Mouse (Mus musculus) midbrain, embryonic 16.5 days (tissue): ENCODE results near the gene Gm49342. TPM values are rescaled to one million over a fixed set of nuclear protein-coding genes. Genes with fewer than 3 reads are reported as not detected.
"Not testable (repeated sequence)": the region's sequence is repeated elsewhere in the genome, so short reads cannot be mapped to it uniquely, and the experiment has no call there.

Experiments
- ATAC-seq: fragments of 200-750 bp; cut with Nextera tagmentation; 2 replicates; pipeline ENCODE4 v1.8.0; 2017; ENCODE audit warnings: moderate TSS enrichment
- H3K27ac ChIP-seq: fragments of 300-500 bp; sonication (generic); 2 replicates; pipeline ENCODE4 v1.5.1; 2014; ENCODE audit warnings: mild to moderate bottlenecking, low read length, mixed read lengths
- H3K27me3 ChIP-seq: fragments of 300-500 bp; sonication (generic); 2 replicates; pipeline ENCODE4 v1.6.1; 2014; ENCODE audit warnings: low read depth, low read length, mixed read lengths; ENCODE audit not compliant: control insufficient read depth, insufficient read depth
- H3K36me3 ChIP-seq: fragments of 300-500 bp; sonication (generic); 2 replicates; pipeline ENCODE4 v1.6.1; 2014; ENCODE audit warnings: mild to moderate bottlenecking, low read length, moderate library complexity, mixed read lengths; ENCODE audit not compliant: control insufficient read depth, insufficient read depth
- H3K4me1 ChIP-seq: fragments of 300-500 bp; sonication (generic); 2 replicates; pipeline ENCODE4 v1.6.1; 2014; ENCODE audit warnings: mild to moderate bottlenecking, low read length, mixed read lengths; ENCODE audit not compliant: control insufficient read depth, insufficient read depth
- H3K4me2 ChIP-seq: fragments of 300-500 bp; sonication (generic); 2 replicates; pipeline ENCODE4 v1.6.1; 2014; ENCODE audit warnings: mild to moderate bottlenecking, low read length, mixed read lengths
- H3K4me3 ChIP-seq: fragments of 300-500 bp; sonication (generic); 2 replicates; pipeline ENCODE4 v1.5.1; 2014; ENCODE audit warnings: low read depth, mild to moderate bottlenecking, low read length, moderate library complexity, mixed read lengths
- H3K9ac ChIP-seq: fragments of 300-500 bp; sonication (generic); 2 replicates; pipeline ENCODE4 v1.6.1; 2014; ENCODE audit warnings: low read depth, low read length, mixed read lengths
- H3K9me3 ChIP-seq: fragments of 300-500 bp; sonication (generic); replicated peaks from 2 replicates; pipeline ENCODE4 v1.6.1; 2014; ENCODE audit warnings: mild to moderate bottlenecking, low read length, mixed read lengths; ENCODE audit not compliant: control insufficient read depth, poor library complexity, severe bottlenecking
- WGBS: fragments of 180-500 bp; shearing (Covaris S2); extraction: QIAGEN DNeasy Blood & Tissue Kit; methylation state at CpG from one replicate; pipeline ENCODE4 v1.1.7; 2014; 5-methylcytosine and 5-hydroxymethylcytosine counted together
- polyA plus RNA-seq: library from polyadenylated mRNA; unstranded; fragments of >200 nt; fragmentation: Nextera tagmentation; extraction: Ambion mirVana; gene quantifications from 2 replicates; pipeline ENCODE4 v1.2.1, GENCODE M21; 2015

Gene Gm49342
- polyA plus RNA-seq, 1 experiment from 2014 or later: not detected

DNA sequence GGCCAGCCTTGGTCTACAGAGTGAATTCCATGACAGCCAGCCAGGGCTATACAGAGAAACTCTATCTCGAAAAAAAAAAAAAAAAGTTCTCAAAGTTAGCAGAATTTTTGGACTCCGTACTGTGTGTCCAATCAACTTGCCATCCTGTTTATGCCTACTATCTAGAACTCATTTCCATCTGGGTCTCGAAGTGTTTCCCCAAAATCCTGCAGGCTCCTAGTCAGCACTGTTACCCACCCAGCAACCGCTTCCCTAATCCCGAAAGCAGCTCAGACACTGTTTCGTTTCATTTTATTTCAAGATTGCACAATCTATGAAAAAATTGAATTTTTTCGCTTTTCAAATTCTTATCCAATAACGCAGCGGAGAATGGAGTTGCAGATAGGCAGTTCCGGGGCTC, 11.2 kb downstream of the Gm49342 start:
- Histone ChIP-seq H3K27ac (no peak overlapping the region), H3K9me3 (no peaks in the 10 kb centered on the region), H3K4me1 (peaks cover 2% of the 10 kb centered on the region; the same call in 1 of the 2 replicates), H3K4me3 (no peak overlapping the region), H3K27me3 (no peaks in the 10 kb centered on the region), H3K36me3 (peaks cover 5% of the 10 kb centered on the region; the same call in 1 of the 2 replicates), H3K9ac (no peak overlapping the region), H3K4me2 (no peak overlapping the region)
- 91% methylated on average over 10 of the region's 10 CpGs for WGBS
- no peak for ATAC-seq

DNA sequence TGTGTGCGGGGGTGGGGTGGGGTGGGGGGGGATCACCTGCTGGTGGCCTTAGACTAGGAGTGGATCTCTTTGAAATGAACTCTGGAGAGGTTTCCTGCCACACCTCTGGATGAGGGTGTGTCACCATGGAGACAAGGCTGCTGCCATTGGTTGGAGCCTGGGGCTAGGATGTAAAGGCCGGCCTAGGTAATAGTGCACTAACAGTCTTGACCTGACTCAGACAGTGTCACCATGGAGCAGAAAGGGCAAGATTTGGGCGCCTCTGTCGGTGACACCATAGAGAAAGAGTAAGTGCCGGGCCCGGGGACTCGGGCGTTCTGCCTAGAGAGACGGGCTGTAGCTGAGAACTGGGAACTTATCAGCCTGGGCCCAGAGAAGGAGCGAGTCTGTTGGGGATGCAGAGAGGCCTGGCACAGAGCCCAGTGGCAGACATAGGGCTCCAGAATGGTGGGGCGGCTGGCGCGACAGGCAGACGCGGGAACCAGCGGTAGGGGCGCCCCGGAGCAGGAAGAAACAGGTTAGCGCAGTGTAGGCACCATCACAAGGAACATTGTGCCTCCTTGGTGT, 11.7 kb downstream of the Gm49342 start, which contains the start of gene Pnp2:
Gene Pnp2, plus strand, starts transcription at position 51 of the 567 bp plus-strand sequence.
- not testable (repeated sequence) for H3K36me3 ChIP-seq, H3K9me3 ChIP-seq, H3K27me3 ChIP-seq, H3K27ac ChIP-seq, H3K4me1 ChIP-seq, H3K9ac ChIP-seq
- 8% methylated on average over 18 of the region's 19 CpGs for WGBS
- peak; percentile 92 for ATAC-seq
- Histone ChIP-seq H3K4me3 (peak within 1 kb of the TSS; percentile 6; the same call in 1 of the 2 replicates), H3K4me2 (peak within 1 kb of the TSS; percentile 36)

DNA sequence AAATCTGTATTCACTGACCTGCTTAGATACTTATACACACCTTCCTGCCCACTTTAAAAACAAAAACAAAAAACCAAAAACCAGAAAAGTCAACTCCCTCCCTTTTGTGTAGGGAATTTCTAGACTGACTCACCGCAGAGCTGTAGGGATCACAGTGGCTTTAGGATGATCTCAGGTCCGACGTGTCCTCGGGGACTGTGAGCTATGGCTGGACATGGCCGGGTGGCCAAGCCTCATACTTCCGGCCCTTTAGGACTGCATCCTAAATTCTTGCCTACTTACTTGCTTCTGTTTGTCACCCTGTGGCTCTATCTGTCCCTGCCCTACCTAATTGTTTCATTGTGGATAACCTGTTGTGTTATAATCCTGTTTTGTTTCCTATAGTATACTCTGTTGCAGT, 12.4 kb downstream of the Gm49342 start:
- 77% methylated on average over 6 of the region's 6 CpGs for WGBS
- H3K4me3 ChIP-seq, H3K36me3 ChIP-seq, ATAC-seq, H3K9ac ChIP-seq, H3K4me1 ChIP-seq, H3K9me3 ChIP-seq, H3K27ac ChIP-seq, H3K4me2 ChIP-seq, H3K27me3 ChIP-seq: not testable (repeated sequence)

DNA sequence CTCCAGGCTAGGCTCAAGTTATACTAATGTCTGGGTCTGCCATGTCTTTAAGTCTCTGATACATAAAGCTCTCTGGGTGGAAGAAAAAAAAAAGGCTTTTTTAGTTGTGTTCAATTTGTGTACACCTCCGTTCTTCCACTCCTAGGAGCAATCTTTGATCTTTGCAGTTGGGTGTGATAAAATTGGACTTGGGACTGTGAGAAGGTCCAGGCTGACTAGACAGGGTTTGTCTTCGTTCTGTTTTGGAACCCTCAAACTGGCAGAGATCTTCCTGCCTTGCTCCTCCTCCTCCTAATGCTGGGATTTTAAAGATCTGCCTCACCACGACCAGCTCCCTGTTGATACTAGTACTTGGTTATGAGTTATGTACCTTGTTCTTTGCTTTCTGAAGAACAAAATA, 12.8 kb downstream of the Gm49342 start:
- not testable (repeated sequence) for H3K4me3 ChIP-seq, H3K9ac ChIP-seq, H3K4me2 ChIP-seq, ATAC-seq, H3K27ac ChIP-seq, H3K9me3 ChIP-seq, H3K27me3 ChIP-seq, H3K4me1 ChIP-seq, H3K36me3 ChIP-seq
- 75% methylated on average over 3 of the region's 3 CpGs for WGBS

DNA sequence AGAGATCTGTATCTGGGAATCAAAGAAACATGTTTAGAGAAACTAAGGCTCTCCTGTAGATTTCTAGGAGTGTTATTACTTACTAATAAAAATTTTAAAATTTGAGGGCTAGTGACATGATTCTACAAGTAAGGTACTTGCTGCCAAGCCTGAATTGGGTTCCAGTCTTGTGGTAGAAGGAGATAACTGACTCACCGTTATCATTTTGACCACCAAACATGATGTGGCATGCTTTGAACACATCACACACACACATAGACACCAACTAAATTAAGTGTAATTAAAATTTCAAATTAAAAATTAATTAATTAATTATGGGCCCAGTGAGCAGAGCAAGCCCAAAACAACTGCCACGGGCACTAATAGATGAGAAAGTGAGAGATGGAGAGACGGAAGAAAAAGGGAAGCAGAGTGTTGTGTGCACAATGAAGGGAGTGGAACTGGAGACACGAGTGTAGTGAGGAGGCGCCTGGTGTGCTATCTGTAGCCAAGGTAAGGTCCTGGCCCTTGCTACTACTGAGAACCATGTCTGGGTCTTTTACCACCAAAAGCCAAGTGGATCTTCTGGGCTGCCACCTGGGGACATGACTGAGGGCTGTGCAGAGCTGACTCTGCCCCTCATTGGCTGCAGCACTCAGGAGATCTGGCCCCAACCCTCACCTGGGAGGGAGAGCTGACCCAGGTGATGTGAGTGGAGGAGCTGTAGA, 14.1 kb downstream of the Gm49342 start:
- H3K9ac ChIP-seq, ATAC-seq, H3K27me3 ChIP-seq, H3K4me3 ChIP-seq, H3K27ac ChIP-seq, H3K36me3 ChIP-seq, H3K9me3 ChIP-seq, H3K4me1 ChIP-seq, H3K4me2 ChIP-seq: not testable (repeated sequence)
- 88% methylated on average over 5 of the region's 5 CpGs for WGBS

DNA sequence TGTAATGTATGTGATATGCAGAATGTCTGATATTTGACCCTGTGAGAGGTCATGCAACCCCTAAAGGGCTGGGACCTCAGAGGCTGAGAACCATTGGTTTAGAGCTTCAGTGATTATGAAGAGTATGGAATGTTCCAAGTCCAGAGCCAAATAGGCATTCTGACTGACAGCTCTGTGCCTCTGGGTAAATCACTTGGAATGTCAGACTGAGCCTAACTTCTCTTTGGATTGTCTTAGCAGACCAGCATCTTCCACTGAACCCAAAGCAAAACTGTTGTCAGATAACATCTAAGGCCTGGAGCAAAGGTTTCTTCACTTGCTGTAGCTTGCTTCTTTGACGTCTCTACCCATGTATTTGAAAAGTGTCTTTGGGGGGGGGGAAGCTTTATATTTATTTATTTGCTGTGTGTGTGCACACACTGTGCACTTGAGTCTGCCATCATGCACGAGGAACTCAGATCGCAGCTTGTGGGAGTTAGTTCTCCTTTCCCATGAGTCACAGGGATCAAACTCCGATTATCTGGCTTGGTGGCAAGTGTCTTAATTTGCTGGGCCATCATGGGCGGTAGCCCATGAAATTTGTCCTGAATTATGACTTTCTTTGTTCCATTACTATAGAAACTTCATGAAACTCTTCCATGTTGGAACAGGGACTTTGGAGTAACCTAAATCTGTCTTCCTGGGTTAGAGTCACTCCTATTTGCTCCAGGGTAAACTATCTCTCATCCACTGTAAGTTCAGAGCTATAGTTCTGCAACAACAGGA, 24.1 kb downstream of the Gm49342 start:
- H3K4me2 ChIP-seq: no peak overlapping the region
- no peak overlapping the region for H3K9ac ChIP-seq
- no peak overlapping the region for H3K27ac ChIP-seq
- 65% methylated on average over 5 of the region's 5 CpGs for WGBS
- no peaks in the 10 kb centered on the region for H3K36me3 ChIP-seq
- no peak overlapping the region for H3K4me3 ChIP-seq
- no peaks in the 10 kb centered on the region for H3K9me3 ChIP-seq
- peaks cover 7% of the 10 kb centered on the region; the same call in 1 of the 2 replicates for H3K4me1 ChIP-seq
- H3K27me3 ChIP-seq: no peaks in the 10 kb centered on the region
- no peak for ATAC-seq

DNA sequence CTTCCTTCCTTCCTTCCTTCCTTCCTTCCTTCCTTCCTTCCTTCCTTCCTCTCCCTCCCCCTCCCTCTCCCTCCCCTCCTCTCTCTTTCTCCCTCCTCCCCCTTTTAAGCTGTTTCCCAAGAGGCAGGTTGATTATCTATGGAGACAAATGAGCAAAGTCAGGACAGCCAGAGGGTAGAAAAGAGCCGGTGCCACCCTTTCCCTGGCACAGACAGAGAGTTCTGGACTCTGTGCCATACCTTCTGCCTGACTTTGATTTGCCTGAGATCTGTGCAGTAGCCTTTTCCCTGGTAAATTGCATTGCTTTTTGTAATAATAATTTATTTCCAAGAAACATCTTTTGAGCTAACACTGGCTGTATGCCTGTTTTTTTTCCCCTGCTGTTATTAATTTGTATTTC, 24.7 kb downstream of the Gm49342 start:
- no peak overlapping the region for H3K4me2 ChIP-seq
- H3K27me3 ChIP-seq: no peaks in the 10 kb centered on the region
- 0 out of 2 replicates have a peak, but pooled peaks have one; percentile 48 for ATAC-seq
- no peaks in the 10 kb centered on the region for H3K9me3 ChIP-seq
- 7% methylated on average over 1 of the region's 1 CpGs for WGBS
- H3K4me3 ChIP-seq: no peak overlapping the region
- no peaks in the 10 kb centered on the region for H3K36me3 ChIP-seq
- H3K9ac ChIP-seq: no peak overlapping the region
- H3K4me1 ChIP-seq: peaks cover 7% of the 10 kb centered on the region; the same call in 1 of the 2 replicates
- no peak overlapping the region for H3K27ac ChIP-seq

DNA sequence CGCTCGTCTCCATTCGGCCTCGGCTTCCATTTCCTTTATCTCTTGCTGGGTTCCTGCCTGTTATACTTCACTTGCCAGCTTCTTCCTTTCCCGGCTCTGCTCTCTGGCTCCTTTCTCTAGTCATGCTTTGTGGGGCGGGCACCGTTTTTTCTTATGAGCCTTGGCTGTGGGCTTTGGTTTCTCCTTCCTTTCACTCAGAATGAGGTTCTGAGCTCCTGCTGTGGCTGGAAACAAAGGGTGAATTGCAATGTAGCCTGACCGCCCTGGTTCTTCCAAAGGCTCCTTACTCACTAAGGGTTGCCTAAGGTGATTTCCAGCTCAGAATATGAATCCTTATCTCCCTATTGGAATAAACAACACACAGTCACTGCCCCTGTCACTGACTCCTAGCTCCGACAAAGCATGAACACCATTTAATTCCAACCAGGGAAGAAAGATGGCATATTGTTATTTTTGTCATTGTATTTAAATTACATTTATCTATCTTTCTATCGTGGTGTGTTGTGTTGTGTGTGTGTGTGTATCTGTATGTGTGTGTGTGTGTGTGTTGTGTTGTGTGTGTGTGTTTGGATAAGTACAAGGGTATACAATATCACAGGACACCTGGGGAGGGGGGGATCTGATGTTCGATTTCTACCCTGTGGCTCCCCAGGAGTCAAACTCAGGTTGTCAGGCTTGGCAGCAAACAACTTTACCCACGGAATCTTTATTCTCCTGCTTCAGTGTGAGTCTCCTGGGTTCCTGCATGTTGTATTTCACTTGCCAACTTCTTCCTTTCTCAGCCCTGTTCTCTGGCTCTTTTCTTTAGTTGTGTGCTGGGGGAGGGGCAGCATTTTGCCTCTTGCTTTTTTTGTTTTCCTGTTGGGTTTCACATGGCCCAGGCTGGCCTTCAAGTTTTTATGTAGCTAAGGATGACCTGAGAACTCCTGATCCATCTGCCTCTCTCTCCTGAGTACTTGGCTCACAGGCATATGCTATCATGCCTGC, 25.5 kb downstream of the Gm49342 start:
- peak; percentile 73; the same call in 1 of the 2 replicates for ATAC-seq
- Histone ChIP-seq H3K36me3 (no peaks in the 10 kb centered on the region), H3K9ac (no peak overlapping the region), H3K9me3 (no peaks in the 10 kb centered on the region), H3K27ac (0 out of 2 replicates have a peak overlapping the region, but pooled peaks have one; percentile 13), H3K4me2 (peak overlapping the region; percentile 18; the same call in 1 of the 2 replicates), H3K4me1 (peaks cover 7% of the 10 kb centered on the region; the same call in 1 of the 2 replicates), H3K4me3 (no peak overlapping the region), H3K27me3 (no peaks in the 10 kb centered on the region)
- WGBS: 8% methylated on average over 12 of the region's 12 CpGs
